Mouse (Mus musculus) spleen, adult 2 months (tissue): ENCODE results near the gene Cdhr2.

Source experiments
- CTCF ChIP-seq: fragments of 200-500 bp; IDR thresholded peaks from 2 replicates; pipeline ENCODE4 v1.5.1; 2011; ENCODE audit warnings: mild to moderate bottlenecking, inconsistent platforms; ENCODE audit not compliant: insufficient read depth, insufficient read length, insufficient replicate concordance; ENCODE audit errors: extremely low read depth
- POLR2A ChIP-seq: fragments of 200-500 bp; IDR thresholded peaks from 2 replicates; pipeline ENCODE4 v1.6.1; 2011; ENCODE audit warnings: low read depth, low read length, inconsistent platforms

- no peak for TF ChIP-seq CTCF
- TF ChIP-seq POLR2A = no peak
Measured at GRCm38 (mm10) chr13:54686139-54687053, 14.9 kb upstream of the Cdhr2 start.
